Mouse (Mus musculus): ENCODE measurements around the gene Pygl. TPM values are rescaled to one million over a fixed set of nuclear protein-coding genes. Genes with fewer than 3 reads are reported as not detected.

Pygl gene
- polyA plus RNA-seq, 1 experiment: not detected

DNA sequence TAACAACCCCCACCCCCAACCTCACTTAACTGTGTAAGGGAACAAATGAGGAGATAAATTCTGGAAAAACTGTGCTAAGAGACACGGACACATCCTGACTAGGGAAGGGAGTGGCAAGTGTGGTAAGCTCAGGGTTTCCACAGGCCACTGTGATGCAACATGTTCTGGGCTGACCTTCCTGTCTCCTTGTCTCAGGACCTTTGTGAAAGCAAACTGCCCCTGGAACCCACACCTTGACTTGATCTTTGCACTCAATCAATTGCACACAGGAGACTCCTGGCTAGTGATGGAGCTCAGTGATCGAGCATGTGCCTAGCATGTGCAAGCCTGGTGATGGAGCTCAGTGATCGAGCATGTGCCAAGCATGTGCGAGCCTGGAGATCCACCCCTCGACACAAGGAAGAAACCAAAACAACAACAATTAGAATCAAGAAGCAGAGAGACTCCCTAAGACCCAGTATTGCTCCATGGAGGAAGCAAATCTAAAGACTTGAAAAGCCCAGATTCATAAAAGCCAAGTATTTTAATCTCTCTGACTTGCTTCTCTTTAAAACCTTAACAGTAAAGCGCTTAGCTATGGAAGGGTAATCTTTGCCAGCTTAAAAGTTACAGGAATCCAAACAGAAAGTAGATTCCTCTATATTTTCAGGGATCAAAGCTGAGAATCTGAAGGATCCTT lies 2.5 kb upstream of the Pygl start:
- Histone ChIP-seq H3K27ac (ENCODE audit: insufficient read depth, low read depth, low read length) (no peak overlapping the region), H3K4me1 (ENCODE audit: control insufficient read depth, insufficient read depth, low read length) (peaks cover 4% of the 10 kb centered on the region), H3K4me3 (ENCODE audit: insufficient read depth, low read depth, low read length) (no peak overlapping the region)
- WGBS: 81% methylated on average over 6 of the region's 6 CpGs
- TF ChIP-seq CTCF (IDR thresholded peaks at IDR 0.05; ENCODE audit: insufficient read depth, low read depth, low read length): no peak
- no peak for TF ChIP-seq POLR2A (IDR thresholded peaks at IDR 0.05; ENCODE audit: insufficient read depth, low read depth, low read length)

DNA sequence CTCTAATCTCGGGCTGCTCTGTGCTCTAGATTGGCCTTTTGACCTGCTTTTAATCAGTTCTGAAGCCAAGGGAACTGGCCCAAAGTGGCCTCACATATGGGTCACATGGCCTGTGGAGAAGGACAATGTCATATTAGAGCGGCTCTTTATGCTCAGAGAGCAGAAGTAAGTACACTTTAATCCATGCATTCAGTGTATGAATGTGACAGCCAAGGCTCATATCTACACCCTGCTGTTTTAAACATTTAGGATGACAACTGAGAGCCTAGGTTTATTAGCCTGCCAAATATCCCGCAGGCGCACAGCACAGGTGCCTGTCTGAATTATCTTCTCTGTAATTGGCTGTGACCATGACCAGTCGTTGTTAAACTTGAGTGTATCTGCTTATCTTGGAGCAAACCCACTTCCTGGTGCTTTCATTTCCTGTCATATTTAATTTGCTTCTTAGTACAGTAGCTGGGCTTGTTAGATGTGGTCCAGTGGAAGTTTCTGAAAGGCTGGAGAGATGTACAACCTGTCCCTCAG lies 794 bp upstream of the Pygl start:
- Histone ChIP-seq H3K4me3 (ENCODE audit: insufficient read depth, low read depth, low read length) (no peak overlapping the region), H3K27ac (ENCODE audit: insufficient read depth, low read depth, low read length) (no peak overlapping the region), H3K4me1 (ENCODE audit: control insufficient read depth, insufficient read depth, low read length) (peaks cover 11% of the 10 kb centered on the region)
- TF ChIP-seq CTCF (IDR thresholded peaks at IDR 0.05; ENCODE audit: insufficient read depth, low read depth, low read length): no peak
- TF ChIP-seq POLR2A (IDR thresholded peaks at IDR 0.05; ENCODE audit: insufficient read depth, low read depth, low read length): no peak
- WGBS: 52% methylated on average over 5 of the region's 5 CpGs

DNA sequence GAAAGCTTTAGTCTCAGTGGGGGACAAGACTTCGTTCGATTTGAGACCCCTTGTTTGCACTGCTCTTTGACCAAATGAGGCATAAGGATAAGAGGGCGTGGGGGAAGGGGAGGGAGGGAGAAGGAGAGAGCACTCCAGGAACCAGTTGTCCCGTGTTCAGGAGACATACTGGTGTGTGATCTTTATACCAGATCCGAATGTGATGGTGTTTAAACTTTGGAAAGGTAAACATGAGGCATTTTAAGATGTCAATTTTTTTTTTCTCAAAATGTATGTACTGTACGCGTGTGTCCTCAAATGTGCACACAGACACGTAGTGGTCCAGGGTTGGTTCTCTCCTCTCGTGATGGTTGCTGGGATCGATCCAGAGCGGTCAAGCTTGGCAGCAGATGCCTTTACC lies 3.1 kb downstream of the Pygl start:
- Histone ChIP-seq H3K4me3 (ENCODE audit: insufficient read depth, low read depth, low read length) (no peak overlapping the region), H3K4me1 (ENCODE audit: control insufficient read depth, insufficient read depth, low read length) (peaks cover 11% of the 10 kb centered on the region), H3K27ac (ENCODE audit: insufficient read depth, low read depth, low read length) (no peak overlapping the region)
- TF ChIP-seq POLR2A (IDR thresholded peaks at IDR 0.05; ENCODE audit: insufficient read depth, low read depth, low read length): no peak
- no peak for TF ChIP-seq CTCF (IDR thresholded peaks at IDR 0.05; ENCODE audit: insufficient read depth, low read depth, low read length)
- 83% methylated on average over 11 of the region's 11 CpGs for WGBS

GRCm38 (mm10) chr12:70227121-70227932 lies 4.0 kb downstream of the Pygl start:
- Histone ChIP-seq H3K27ac (ENCODE audit: insufficient read depth, low read depth, low read length) (no peak overlapping the region), H3K4me3 (ENCODE audit: insufficient read depth, low read depth, low read length) (peak overlapping the region; percentile 42), H3K4me1 (ENCODE audit: control insufficient read depth, insufficient read depth, low read length) (peaks cover 11% of the 10 kb centered on the region)
- TF ChIP-seq CTCF (IDR thresholded peaks at IDR 0.05; ENCODE audit: insufficient read depth, low read depth, low read length) (no peak), POLR2A (IDR thresholded peaks at IDR 0.05; ENCODE audit: insufficient read depth, low read depth, low read length) (no peak)
- 5% methylated on average over 52 of the region's 52 CpGs for WGBS

GRCm38 (mm10) chr12:70226655-70227054 lies 4.6 kb downstream of the Pygl start:
- no peak overlapping the region for H3K4me3 ChIP-seq (ENCODE audit: insufficient read depth, low read depth, low read length)
- WGBS: 55% methylated on average over 5 of the region's 5 CpGs
- H3K27ac ChIP-seq (ENCODE audit: insufficient read depth, low read depth, low read length): no peak overlapping the region
- TF ChIP-seq POLR2A (IDR thresholded peaks at IDR 0.05; ENCODE audit: insufficient read depth, low read depth, low read length) (no peak), CTCF (IDR thresholded peaks at IDR 0.05; ENCODE audit: insufficient read depth, low read depth, low read length) (no peak)
- H3K4me1 ChIP-seq (ENCODE audit: control insufficient read depth, insufficient read depth, low read length): peaks cover 11% of the 10 kb centered on the region

DNA sequence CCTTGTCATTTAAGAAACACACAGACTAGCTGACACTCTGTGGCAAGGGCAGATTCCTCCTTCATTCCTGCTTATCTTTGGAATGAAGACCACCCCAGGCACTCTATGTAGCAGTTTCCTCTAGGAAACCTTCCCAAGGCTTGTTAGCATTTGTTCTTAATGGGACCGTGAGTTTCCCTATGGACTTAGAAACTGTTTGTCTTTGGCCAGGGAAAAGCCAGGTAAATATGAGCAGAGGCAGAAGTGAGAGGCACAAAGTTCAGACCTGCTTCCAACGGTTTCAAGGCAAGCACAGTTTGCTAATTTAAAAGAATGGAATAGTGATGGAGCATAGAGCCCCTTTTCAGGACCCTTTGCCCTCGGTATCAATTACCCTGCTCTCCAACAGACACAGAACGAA lies 8.0 kb downstream of the Pygl start:
- TF ChIP-seq CTCF (IDR thresholded peaks at IDR 0.05; ENCODE audit: insufficient read depth, low read depth, low read length) (no peak), POLR2A (IDR thresholded peaks at IDR 0.05; ENCODE audit: insufficient read depth, low read depth, low read length) (no peak)
- 81% methylated on average over 4 of the region's 4 CpGs for WGBS

DNA sequence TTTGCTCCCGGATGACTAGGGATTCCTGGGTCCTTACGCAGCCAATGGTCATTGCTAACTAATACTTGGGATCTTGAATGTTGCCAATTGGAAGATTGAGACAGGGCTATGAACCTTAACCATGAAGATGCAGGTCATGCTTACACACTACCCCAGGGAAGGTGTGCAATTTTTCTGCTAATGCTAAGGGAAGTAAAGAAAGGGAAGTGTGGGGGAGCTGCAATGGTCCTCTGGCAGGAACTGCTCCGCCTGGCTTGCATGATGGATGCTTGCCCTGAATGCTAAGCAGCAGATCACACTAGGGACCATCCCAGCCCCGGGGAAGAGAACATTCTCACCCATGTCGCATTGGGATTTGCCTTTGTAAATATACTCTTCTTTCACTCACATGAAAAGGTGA lies 9.9 kb downstream of the Pygl start:
- WGBS: 67% methylated on average over 5 of the region's 5 CpGs
- no peak overlapping the region for H3K4me3 ChIP-seq (ENCODE audit: insufficient read depth, low read depth, low read length)
- H3K27ac ChIP-seq (ENCODE audit: insufficient read depth, low read depth, low read length): no peak overlapping the region
- TF ChIP-seq CTCF (IDR thresholded peaks at IDR 0.05; ENCODE audit: insufficient read depth, low read depth, low read length) (no peak), POLR2A (IDR thresholded peaks at IDR 0.05; ENCODE audit: insufficient read depth, low read depth, low read length) (no peak)
- H3K4me1 ChIP-seq (ENCODE audit: control insufficient read depth, insufficient read depth, low read length): peaks cover under 1% of the 10 kb centered on the region; the same call in 1 of the 2 replicates

More for the DNA sequence above, 8.0 kb downstream of the Pygl start:
- Histone ChIP-seq H3K4me3 (ENCODE audit: insufficient read depth, low read depth, low read length) (no peak overlapping the region), H3K27ac (ENCODE audit: insufficient read depth, low read depth, low read length) (no peak overlapping the region), H3K4me1 (ENCODE audit: control insufficient read depth, insufficient read depth, low read length) (peaks cover 11% of the 10 kb centered on the region)

DNA sequence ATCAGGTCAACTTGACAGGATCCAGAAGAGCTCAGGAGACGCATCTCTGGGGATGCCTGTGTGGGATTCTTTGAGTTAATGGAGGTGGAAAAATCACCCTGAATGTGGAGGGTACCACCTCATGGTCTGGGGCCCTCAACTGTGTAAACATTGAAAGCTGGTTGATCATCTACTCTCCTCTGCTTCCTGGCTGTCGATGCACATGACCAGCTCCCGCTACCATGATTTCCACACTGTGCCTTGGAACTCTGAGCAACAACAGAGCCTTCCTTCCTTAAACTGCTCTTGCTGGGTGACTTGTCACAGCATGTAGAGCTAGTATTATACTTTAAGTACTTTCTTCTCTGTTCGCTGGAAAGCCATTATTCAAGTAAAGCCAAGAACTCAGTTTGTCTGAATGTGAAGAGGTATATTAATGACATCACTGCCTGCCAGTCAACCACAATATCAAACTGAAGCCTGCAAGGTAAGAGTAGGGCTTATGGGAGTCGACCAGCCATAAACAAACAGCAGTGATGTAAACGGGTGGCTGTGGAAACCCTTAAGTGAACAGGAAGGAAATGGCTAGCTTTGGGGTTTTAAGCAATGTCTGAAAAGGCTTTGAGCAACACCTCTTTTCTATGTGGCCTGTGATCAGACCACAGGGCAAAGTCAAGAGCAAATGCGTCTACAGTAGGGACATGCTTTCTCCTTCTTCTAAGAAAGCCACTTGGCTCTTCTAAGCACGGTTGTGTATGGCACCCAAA lies 12.3 kb downstream of the Pygl start:
- no peak overlapping the region for H3K4me3 ChIP-seq (ENCODE audit: insufficient read depth, low read depth, low read length)
- H3K27ac ChIP-seq (ENCODE audit: insufficient read depth, low read depth, low read length): no peak overlapping the region
- 87% methylated on average over 8 of the region's 8 CpGs for WGBS
- no peaks in the 10 kb centered on the region for H3K4me1 ChIP-seq (ENCODE audit: control insufficient read depth, insufficient read depth, low read length)
- no peak for TF ChIP-seq POLR2A (IDR thresholded peaks at IDR 0.05; ENCODE audit: insufficient read depth, low read depth, low read length)
- TF ChIP-seq CTCF (IDR thresholded peaks at IDR 0.05; ENCODE audit: insufficient read depth, low read depth, low read length): no peak

Data from olfactory bulb, adult 2 months (tissue).